Mouse (Mus musculus) cortical plate, adult 2 months (tissue): ENCODE results near the gene Cmtm7. TPM values are rescaled to one million over a fixed set of nuclear protein-coding genes. Genes with fewer than 3 reads are reported as not detected.

Source experiments
- H3K27ac ChIP-seq: fragments of 200-500 bp; 2 replicates; pipeline ENCODE4 v1.5.1; 2012; ENCODE audit warnings: low read length, control low read depth, inconsistent platforms; ENCODE audit not compliant: insufficient read depth
- H3K4me1 ChIP-seq: fragments of 200-500 bp; 2 replicates; pipeline ENCODE4 v1.6.1; 2011; ENCODE audit warnings: low read length; ENCODE audit not compliant: control insufficient read depth, insufficient read depth
- H3K4me3 ChIP-seq: fragments of 200-500 bp; 2 replicates; pipeline ENCODE4 v1.5.1; 2011; ENCODE audit warnings: mild to moderate bottlenecking, low read length, control low read depth; ENCODE audit not compliant: insufficient read depth
- CTCF ChIP-seq: fragments of 200-500 bp; IDR thresholded peaks from 2 replicates; pipeline ENCODE4 v1.5.1; 2011; ENCODE audit warnings: mild to moderate bottlenecking, control low read depth, low read length; ENCODE audit not compliant: insufficient read depth; ENCODE audit errors: extremely low read depth
- POLR2A ChIP-seq: fragments of 200-500 bp; IDR thresholded peaks from 2 replicates; pipeline ENCODE4 v1.6.1; 2011; ENCODE audit warnings: mild to moderate bottlenecking, low read length, control low read depth; ENCODE audit not compliant: insufficient read depth; ENCODE audit errors: extremely low read depth
- polyA plus RNA-seq: library from polyadenylated mRNA; depleted of rRNA; stranded (reverse); fragments of >200 nt; gene quantifications from 2 replicates; pipeline ENCODE4 v1.2.3, GENCODE M21; 2012

The Cmtm7 gene
- polyA plus RNA-seq, 1 experiment: 9.1 TPM

DNA sequence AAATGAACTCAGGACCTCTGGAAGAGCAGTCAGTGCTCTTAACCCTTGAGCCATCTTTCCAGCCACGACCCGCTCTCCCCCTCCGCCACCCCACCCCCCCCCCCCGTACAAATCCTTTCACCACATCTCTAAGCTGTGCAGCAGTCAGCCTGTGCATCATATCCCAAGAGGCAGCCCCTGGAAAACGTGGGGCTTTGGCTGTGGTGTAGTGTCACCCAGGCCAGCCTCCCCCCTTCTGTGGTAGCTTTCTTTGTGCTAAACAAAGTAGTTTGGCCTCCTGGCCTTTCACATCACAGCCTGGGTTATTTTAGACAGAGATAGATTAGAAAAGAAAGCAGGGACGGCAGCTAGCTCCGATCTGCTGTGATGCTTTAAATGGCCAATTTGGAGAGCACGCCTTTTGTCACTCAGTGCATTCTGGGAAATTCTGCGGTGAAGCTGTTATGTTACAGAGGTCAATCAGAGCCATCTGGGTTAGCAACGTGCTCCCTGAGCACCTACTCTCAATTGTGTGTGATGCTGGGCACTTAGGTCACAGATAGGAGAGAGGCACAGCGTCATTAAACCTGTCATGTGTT lies 14.9 kb upstream of the Cmtm7 start:
- Histone ChIP-seq H3K4me1 (no peaks in the 10 kb centered on the region), H3K27ac (no peak overlapping the region), H3K4me3 (no peak overlapping the region)
- TF ChIP-seq CTCF (no peak), POLR2A (no peak)

DNA sequence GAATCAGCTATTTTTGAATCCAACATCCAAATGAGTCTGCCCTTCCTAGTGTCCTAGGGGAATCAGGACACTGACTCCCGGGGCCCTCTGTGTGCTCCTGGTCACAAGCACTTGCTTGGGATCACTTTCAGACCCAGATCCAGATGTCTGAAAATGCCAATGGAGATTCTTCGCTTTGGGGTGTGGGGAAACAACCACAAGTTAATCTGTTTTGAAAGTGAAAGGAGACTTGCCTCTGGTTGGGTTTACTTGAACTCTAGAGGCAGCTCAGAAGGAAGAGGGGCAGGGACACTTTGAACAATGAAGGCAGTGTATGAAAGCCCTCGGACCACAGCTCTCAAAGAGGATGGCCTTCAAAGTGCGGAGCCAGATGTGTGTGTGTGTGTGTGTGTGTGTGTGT lies 12.8 kb upstream of the Cmtm7 start:
- Histone ChIP-seq H3K4me1 (no peaks in the 10 kb centered on the region), H3K4me3 (no peak overlapping the region), H3K27ac (no peak overlapping the region)
- no peak for TF ChIP-seq CTCF
- TF ChIP-seq POLR2A: no peak

DNA sequence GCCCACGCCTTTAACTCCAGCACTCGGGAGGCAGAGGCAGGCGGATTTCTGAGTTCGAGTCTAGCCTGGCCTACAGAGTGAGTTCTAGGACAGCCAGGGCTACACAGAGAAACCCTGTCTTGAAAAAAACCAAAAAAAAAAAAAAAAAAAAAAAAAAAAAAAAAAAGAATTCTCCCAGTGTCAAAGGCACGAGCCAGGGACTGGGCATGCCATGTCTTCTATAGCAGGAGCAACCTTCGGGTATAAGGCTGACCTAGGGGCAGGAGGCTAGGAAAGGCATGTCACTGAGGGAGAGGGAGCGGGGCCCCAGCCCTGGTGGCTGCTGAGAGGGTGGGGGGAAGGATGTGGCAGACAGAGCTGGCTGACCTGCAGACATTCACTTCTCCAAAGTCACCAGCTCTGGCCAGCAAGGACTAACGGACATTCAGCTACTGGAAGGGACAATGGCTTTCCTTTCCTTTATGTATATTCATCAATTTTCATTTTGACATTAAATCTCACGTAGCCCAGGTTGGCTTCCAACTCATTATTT lies 12.2 kb upstream of the Cmtm7 start:
- H3K27ac ChIP-seq: no peak overlapping the region

DNA sequence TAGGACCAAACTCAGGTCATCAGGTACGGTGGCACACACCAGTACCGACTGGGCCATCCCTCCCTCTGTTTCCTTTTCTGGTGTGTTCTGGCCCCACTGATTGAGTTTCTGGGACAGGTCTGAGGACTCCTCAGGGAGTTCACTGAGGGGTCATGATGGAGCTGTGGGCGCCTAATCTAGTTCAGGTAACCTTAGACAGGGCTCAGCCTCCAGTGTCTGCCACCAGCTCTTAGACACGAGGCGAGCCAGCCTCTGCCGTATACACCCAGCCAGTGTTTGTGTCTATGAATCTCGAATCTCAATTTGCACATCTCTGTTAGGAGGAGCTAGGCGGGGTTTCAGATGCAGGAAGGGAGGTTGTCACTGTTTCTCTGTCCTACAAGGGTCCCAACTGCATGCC lies 8.3 kb upstream of the Cmtm7 start:
- no peak for TF ChIP-seq POLR2A
- TF ChIP-seq CTCF: no peak
- no peak overlapping the region for H3K4me3 ChIP-seq
- H3K4me1 ChIP-seq: no peaks in the 10 kb centered on the region
- H3K27ac ChIP-seq: no peak overlapping the region

More for the DNA sequence above, 12.2 kb upstream of the Cmtm7 start:
- no peaks in the 10 kb centered on the region for H3K4me1 ChIP-seq
- no peak for TF ChIP-seq POLR2A
- TF ChIP-seq CTCF: no peak
- no peak overlapping the region for H3K4me3 ChIP-seq

DNA sequence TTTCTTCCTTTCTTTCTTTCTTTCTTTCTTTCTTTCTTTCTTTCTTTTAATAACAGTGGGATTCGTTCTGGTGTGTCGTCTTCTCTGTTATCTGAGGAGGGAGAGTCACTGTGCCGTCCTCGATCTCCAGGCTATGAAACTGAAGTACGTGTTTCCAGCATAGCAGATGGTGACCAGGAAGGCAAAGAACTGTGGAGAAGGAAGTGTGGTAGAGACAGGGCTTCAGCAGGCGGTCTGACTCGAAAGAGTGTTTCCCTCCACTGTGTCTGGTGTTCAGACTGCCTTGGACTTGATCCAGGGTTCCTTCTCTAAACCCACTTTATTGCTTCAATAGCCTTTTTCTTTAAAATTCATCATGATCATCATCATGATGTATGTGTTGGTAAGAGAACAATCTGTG lies 7.9 kb upstream of the Cmtm7 start:
- TF ChIP-seq POLR2A: no peak
- H3K4me1 ChIP-seq: no peaks in the 10 kb centered on the region
- no peak overlapping the region for H3K27ac ChIP-seq
- H3K4me3 ChIP-seq: no peak overlapping the region

DNA sequence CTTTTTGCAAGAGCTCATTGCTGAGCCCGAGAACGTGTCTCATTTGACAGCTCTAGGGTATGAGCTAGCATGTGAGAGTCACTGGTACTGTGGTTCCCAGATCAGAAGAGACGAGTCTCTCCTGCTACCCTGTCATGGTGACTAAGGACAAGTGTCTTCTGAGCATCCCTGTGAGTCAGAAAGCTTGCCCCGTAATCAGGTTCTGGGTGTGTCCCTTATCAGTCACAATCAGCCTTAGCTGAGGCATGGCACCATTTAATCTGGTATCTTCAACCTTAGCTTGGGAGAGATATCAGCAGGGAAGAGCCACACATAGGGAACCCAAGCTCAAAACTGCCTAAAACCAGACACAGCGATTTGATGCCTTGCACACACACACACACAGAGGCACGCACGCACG lies 7.0 kb upstream of the Cmtm7 start:
- H3K27ac ChIP-seq: no peak overlapping the region; the same call in 1 of the 2 replicates
- H3K4me1 ChIP-seq: no peaks in the 10 kb centered on the region
- no peak for TF ChIP-seq POLR2A
- TF ChIP-seq CTCF: no peak
- H3K4me3 ChIP-seq: no peak overlapping the region

DNA sequence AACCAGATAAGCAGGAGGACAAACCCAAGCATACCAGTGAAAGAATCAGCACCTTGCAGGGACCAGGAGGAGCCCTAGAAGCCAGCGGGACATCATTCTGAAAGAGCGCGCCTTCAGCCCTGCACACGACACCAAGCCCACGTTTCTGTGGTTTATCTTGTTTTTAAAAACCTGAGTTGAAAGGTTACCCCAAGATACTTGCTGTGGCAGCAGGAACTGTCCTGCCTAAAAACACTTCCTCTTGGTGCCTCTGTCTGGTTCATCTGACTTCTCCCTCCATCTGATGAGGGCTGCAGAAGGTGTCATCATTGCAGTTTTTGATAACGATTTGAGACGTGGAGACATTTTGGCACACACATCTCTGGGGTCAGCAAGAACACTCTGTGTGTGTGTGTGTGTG lies 6.1 kb upstream of the Cmtm7 start:
- H3K4me1 ChIP-seq: no peaks in the 10 kb centered on the region
- TF ChIP-seq CTCF (no peak), POLR2A (no peak)
- H3K4me3 ChIP-seq: no peak overlapping the region
- H3K27ac ChIP-seq: no peak overlapping the region

DNA sequence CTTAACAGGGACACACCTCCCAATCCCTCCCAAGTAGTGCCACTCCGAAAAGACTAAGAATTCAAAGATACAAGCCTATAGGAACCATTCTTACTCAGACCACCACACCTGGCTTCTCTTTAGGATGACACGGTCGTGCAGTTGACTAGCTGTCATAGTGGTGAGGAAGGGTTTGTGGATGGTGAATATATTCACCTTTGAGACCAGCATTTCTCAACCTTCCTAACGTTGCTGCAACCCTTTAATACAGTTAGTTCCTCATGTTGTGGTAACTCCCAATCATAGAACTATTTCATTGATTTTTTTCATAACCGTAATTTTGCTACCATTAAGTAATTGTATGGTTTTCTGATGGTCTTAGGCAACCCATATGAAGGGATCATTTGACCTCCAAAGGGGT lies 5.5 kb upstream of the Cmtm7 start:
- Histone ChIP-seq H3K4me3 (no peak overlapping the region), H3K4me1 (no peaks in the 10 kb centered on the region), H3K27ac (no peak overlapping the region)
- TF ChIP-seq POLR2A (no peak), CTCF (no peak)

DNA sequence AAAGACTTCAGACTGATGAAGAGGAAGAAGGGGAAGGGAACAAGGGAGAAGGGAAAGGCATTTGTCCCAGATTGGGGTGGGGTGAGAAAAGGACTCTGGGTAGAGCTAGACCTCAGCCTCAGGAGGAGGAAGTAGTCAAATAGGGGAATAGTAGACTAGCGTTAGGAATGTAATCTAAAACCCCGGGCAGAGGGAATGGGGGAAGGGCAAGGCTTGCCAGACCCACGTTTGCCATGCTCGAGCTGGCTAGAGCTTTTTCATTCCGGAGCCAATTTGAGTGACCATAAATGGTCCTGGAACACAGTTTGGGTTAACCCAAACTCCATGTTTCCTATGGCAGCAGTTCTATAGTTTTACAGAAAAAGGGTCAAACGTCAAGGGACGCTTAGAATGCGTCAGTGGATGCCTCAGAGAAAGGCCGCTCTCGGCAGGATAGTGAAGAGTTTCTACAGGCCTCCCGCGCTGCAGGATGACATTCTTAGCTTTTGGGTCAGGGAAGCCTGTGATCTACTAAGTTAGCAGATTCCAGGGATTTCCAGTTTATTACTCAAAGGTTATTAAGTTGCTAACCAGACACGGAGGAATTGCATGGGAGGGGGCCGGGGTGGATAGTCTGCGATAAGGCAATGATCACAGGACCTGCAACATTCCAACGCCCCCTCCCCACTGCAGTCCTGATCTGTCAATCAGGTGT lies 3.9 kb upstream of the Cmtm7 start:
- Histone ChIP-seq H3K27ac (no peak overlapping the region), H3K4me1 (no peaks in the 10 kb centered on the region), H3K4me3 (no peak overlapping the region)
- TF ChIP-seq POLR2A (no peak), CTCF (no peak)
